Mouse (Mus musculus) intestine, embryonic 15.5 days (tissue): ENCODE results near the gene Ttc21a. TPM values are rescaled to one million over a fixed set of nuclear protein-coding genes. Genes with fewer than 3 reads are reported as not detected.

ENCODE experiments used
- ATAC-seq: fragments of 200-750 bp; cut with Nextera tagmentation; 2 replicates; pipeline ENCODE4 v1.8.0; 2017; ENCODE audit warnings: moderate TSS enrichment, moderate library complexity
- H3K27ac ChIP-seq: fragments of 300-500 bp; sonication (generic); 2 replicates; pipeline ENCODE4 v1.5.1; 2015; ENCODE audit warnings: mild to moderate bottlenecking, inconsistent platforms
- H3K27me3 ChIP-seq: fragments of 300-500 bp; sonication (generic); replicated peaks from 2 replicates; pipeline ENCODE4 v1.6.1; 2015; ENCODE audit warnings: inconsistent platforms
- H3K36me3 ChIP-seq: fragments of 300-500 bp; sonication (generic); 2 replicates; pipeline ENCODE4 v1.6.1; 2015; ENCODE audit warnings: inconsistent platforms
- H3K4me1 ChIP-seq: fragments of 300-500 bp; sonication (generic); replicated peaks from 2 replicates; pipeline ENCODE4 v1.6.1; 2015; ENCODE audit warnings: inconsistent platforms
- H3K4me2 ChIP-seq: fragments of 300-500 bp; sonication (generic); replicated peaks from 2 replicates; pipeline ENCODE4 v1.6.1; 2015; ENCODE audit warnings: mild to moderate bottlenecking, inconsistent platforms
- H3K4me3 ChIP-seq: fragments of 300-500 bp; sonication (generic); replicated peaks from 2 replicates; pipeline ENCODE4 v1.5.1; 2015; ENCODE audit warnings: inconsistent platforms
- H3K9ac ChIP-seq: fragments of 300-500 bp; sonication (generic); 2 replicates; pipeline ENCODE4 v1.6.1; 2015; ENCODE audit warnings: inconsistent platforms
- H3K9me3 ChIP-seq: fragments of 300-500 bp; sonication (generic); 2 replicates; pipeline ENCODE4 v1.6.1; 2016; ENCODE audit warnings: inconsistent platforms
- WGBS: fragments of 180-500 bp; shearing (Covaris S2); methylation state at CpG from one replicate; pipeline ENCODE4 v1.1.7; 2015; 5-methylcytosine and 5-hydroxymethylcytosine counted together
- polyA plus RNA-seq: library from polyadenylated mRNA; unstranded; fragments of >200 nt; fragmentation: Nextera tagmentation; extraction: Ambion mirVana; gene quantifications from 2 replicates; pipeline ENCODE4 v1.2.1, GENCODE M21; 2015

The Ttc21a gene
- polyA plus RNA-seq, 1 experiment from 2014 or later, result 0.11 TPM

- Histone ChIP-seq H3K4me1 (0 out of 2 replicates have a peak, but pooled peaks cover 5% of the 10 kb centered on the region), H3K27me3 (no peaks in the 10 kb centered on the region), H3K9me3 (no peaks in the 10 kb centered on the region), H3K4me2 (no peak overlapping the region), H3K4me3 (no peak overlapping the region), H3K9ac (no peak overlapping the region), H3K36me3 (peaks cover 22% of the 10 kb centered on the region), H3K27ac (no peak overlapping the region)
- no peak for ATAC-seq
- 80% methylated on average over 7 of the region's 7 CpGs for WGBS
These were observed 33.6 kb downstream of the Ttc21a start for GRCm38 (mm10) chr9:119970763-119971656.

- no peak for ATAC-seq
- H3K4me3 ChIP-seq, result no peak overlapping the region
- H3K9ac ChIP-seq, result no peak overlapping the region
- no peak overlapping the region for H3K27ac ChIP-seq
- WGBS, result 93% methylated on average over 10 of the region's 10 CpGs
- no peaks in the 10 kb centered on the region for H3K9me3 ChIP-seq
- no peaks in the 10 kb centered on the region for H3K27me3 ChIP-seq
- no peak overlapping the region for H3K4me2 ChIP-seq
- H3K4me1 ChIP-seq, result peaks cover 13% of the 10 kb centered on the region
- peaks cover 22% of the 10 kb centered on the region for H3K36me3 ChIP-seq
These were observed 34.8 kb downstream of the Ttc21a start for GRCm38 (mm10) chr9:119972166-119972565.

- no peaks in the 10 kb centered on the region for H3K27me3 ChIP-seq
- no peaks in the 10 kb centered on the region for H3K9me3 ChIP-seq
- peaks cover 17% of the 10 kb centered on the region for H3K4me1 ChIP-seq
- ATAC-seq, result no peak
- WGBS, result 87% methylated on average over 12 of the region's 12 CpGs
- H3K27ac ChIP-seq, result no peak overlapping the region
- H3K36me3 ChIP-seq, result peaks cover 22% of the 10 kb centered on the region
- H3K9ac ChIP-seq, result no peak overlapping the region
- no peak overlapping the region for H3K4me3 ChIP-seq
- no peak overlapping the region for H3K4me2 ChIP-seq
These were observed 35.2 kb downstream of the Ttc21a start for GRCm38 (mm10) chr9:119972582-119972981.

- Histone ChIP-seq H3K27me3 (no peaks in the 10 kb centered on the region), H3K4me1 (peaks cover 24% of the 10 kb centered on the region), H3K36me3 (peaks cover 22% of the 10 kb centered on the region), H3K27ac (no peak overlapping the region), H3K4me3 (no peak overlapping the region), H3K9ac (no peak overlapping the region), H3K9me3 (no peaks in the 10 kb centered on the region), H3K4me2 (no peak overlapping the region)
- ATAC-seq, result no peak
- WGBS, result 93% methylated on average over 23 of the region's 23 CpGs
These were observed 35.9 kb downstream of the Ttc21a start for GRCm38 (mm10) chr9:119973281-119973680.

- Histone ChIP-seq H3K27me3 (no peaks in the 10 kb centered on the region), H3K9me3 (no peaks in the 10 kb centered on the region), H3K4me2 (no peak overlapping the region), H3K4me3 (no peak overlapping the region), H3K36me3 (peaks cover 22% of the 10 kb centered on the region), H3K27ac (no peak overlapping the region), H3K4me1 (peaks cover 32% of the 10 kb centered on the region), H3K9ac (no peak overlapping the region)
- WGBS, result 91% methylated on average over 27 of the region's 27 CpGs
- ATAC-seq, result no peak
These were observed 36.6 kb downstream of the Ttc21a start for GRCm38 (mm10) chr9:119973869-119974520.

GRCm38 (mm10) chr9:119974609-119975008 lies 37.2 kb downstream of the Ttc21a start:
- H3K27ac ChIP-seq, result no peak overlapping the region
- no peaks in the 10 kb centered on the region for H3K9me3 ChIP-seq
- no peaks in the 10 kb centered on the region for H3K27me3 ChIP-seq
- 79% methylated on average over 5 of the region's 5 CpGs for WGBS
- peaks cover 36% of the 10 kb centered on the region for H3K4me1 ChIP-seq
- H3K9ac ChIP-seq, result no peak overlapping the region
- peaks cover 22% of the 10 kb centered on the region for H3K36me3 ChIP-seq
- H3K4me3 ChIP-seq, result no peak overlapping the region
- no peak for ATAC-seq
- H3K4me2 ChIP-seq, result no peak overlapping the region

GRCm38 (mm10) chr9:119975286-119975685 lies 37.9 kb downstream of the Ttc21a start:
- Histone ChIP-seq H3K4me3 (no peak overlapping the region), H3K4me2 (no peak overlapping the region), H3K27me3 (no peaks in the 10 kb centered on the region), H3K27ac (no peak overlapping the region), H3K4me1 (peaks cover 42% of the 10 kb centered on the region), H3K36me3 (peaks cover 22% of the 10 kb centered on the region), H3K9ac (no peak overlapping the region), H3K9me3 (no peaks in the 10 kb centered on the region)
- WGBS, result 87% methylated on average over 4 of the region's 4 CpGs
- no peak for ATAC-seq

- Histone ChIP-seq H3K4me2 (0 out of 2 replicates have a peak overlapping the region, but pooled peaks have one; percentile 17), H3K27ac (peak overlapping the region; percentile 36; the same call in 1 of the 2 replicates), H3K9me3 (no peaks in the 10 kb centered on the region), H3K27me3 (no peaks in the 10 kb centered on the region), H3K4me3 (no peak overlapping the region), H3K9ac (no peak overlapping the region), H3K36me3 (peaks cover 22% of the 10 kb centered on the region), H3K4me1 (peaks cover 53% of the 10 kb centered on the region)
- no peak for ATAC-seq
- WGBS, result 36% methylated on average over 17 of the region's 17 CpGs
These were observed 39.5 kb downstream of the Ttc21a start for GRCm38 (mm10) chr9:119976704-119977556.

GRCm38 (mm10) chr9:119977557-119978060 lies 40.2 kb downstream of the Ttc21a start:
- Histone ChIP-seq H3K27ac (peak overlapping the region; percentile 36; the same call in 1 of the 2 replicates), H3K36me3 (peaks cover 15% of the 10 kb centered on the region), H3K4me2 (0 out of 2 replicates have a peak overlapping the region, but pooled peaks have one; percentile 22), H3K9me3 (no peaks in the 10 kb centered on the region), H3K27me3 (no peaks in the 10 kb centered on the region), H3K9ac (no peak overlapping the region), H3K4me3 (no peak overlapping the region), H3K4me1 (peaks cover 60% of the 10 kb centered on the region)
- no peak for ATAC-seq
- WGBS, result 29% methylated on average over 5 of the region's 5 CpGs

GRCm38 (mm10) chr9:119978151-119978810 lies 40.9 kb downstream of the Ttc21a start:
- H3K27ac ChIP-seq, result no peak overlapping the region; the same call in 1 of the 2 replicates
- 0 out of 2 replicates have a peak overlapping the region, but pooled peaks have one; percentile 22 for H3K4me2 ChIP-seq
- H3K36me3 ChIP-seq, result peaks cover 8% of the 10 kb centered on the region
- H3K4me3 ChIP-seq, result no peak overlapping the region
- no peak overlapping the region for H3K9ac ChIP-seq
- peaks cover 66% of the 10 kb centered on the region for H3K4me1 ChIP-seq
- no peak for ATAC-seq
- no peaks in the 10 kb centered on the region for H3K27me3 ChIP-seq
- WGBS, result 50% methylated on average over 9 of the region's 9 CpGs
- H3K9me3 ChIP-seq, result no peaks in the 10 kb centered on the region

- no peak overlapping the region for H3K9ac ChIP-seq
- no peak overlapping the region for H3K4me2 ChIP-seq
- H3K4me3 ChIP-seq, result no peak overlapping the region
- no peaks in the 10 kb centered on the region for H3K27me3 ChIP-seq
- peaks cover 2% of the 10 kb centered on the region; the same call in 1 of the 2 replicates for H3K36me3 ChIP-seq
- ATAC-seq, result no peak
- no peaks in the 10 kb centered on the region for H3K9me3 ChIP-seq
- no peak overlapping the region for H3K27ac ChIP-seq
- WGBS, result 67% methylated on average over 6 of the region's 6 CpGs
- peaks cover 67% of the 10 kb centered on the region for H3K4me1 ChIP-seq
These were observed 41.5 kb downstream of the Ttc21a start for GRCm38 (mm10) chr9:119978811-119979441.
